Mouse (Mus musculus) midbrain, embryonic 10.5 days (tissue): ENCODE data around the gene Tenm4. TPM values are rescaled to one million over a fixed set of nuclear protein-coding genes. Genes with fewer than 3 reads are reported as not detected.
"Not testable (repeated sequence)": the region's sequence is repeated elsewhere in the genome, so short reads cannot be mapped to it uniquely, and the experiment has no call there.

Experiments
- DNase-seq: peaks from one replicate; pipeline ENCODE4 v3.0.0-alpha.2; 2017; ENCODE audit warnings: low spot score
- H3K27ac ChIP-seq: fragments of 300-500 bp; sonication (generic); replicated peaks from 2 replicates; pipeline ENCODE4 v1.5.1; 2016; ENCODE audit warnings: mild to moderate bottlenecking
- H3K27me3 ChIP-seq: fragments of 300-500 bp; sonication (generic); 2 replicates; pipeline ENCODE4 v1.6.1; 2016; ENCODE audit warnings: low read depth, mild to moderate bottlenecking; ENCODE audit not compliant: poor library complexity, severe bottlenecking
- H3K36me3 ChIP-seq: fragments of 300-500 bp; sonication (generic); 2 replicates; pipeline ENCODE4 v1.6.1; 2016; ENCODE audit warnings: mild to moderate bottlenecking, moderate library complexity
- H3K4me1 ChIP-seq: fragments of 300-500 bp; sonication (generic); 2 replicates; pipeline ENCODE4 v1.6.1; 2016
- H3K4me3 ChIP-seq: fragments of 300-500 bp; sonication (generic); 2 replicates; pipeline ENCODE4 v1.5.1; 2016; ENCODE audit warnings: mild to moderate bottlenecking, moderate library complexity
- H3K9me3 ChIP-seq: fragments of 300-500 bp; sonication (generic); replicated peaks from 2 replicates; pipeline ENCODE4 v1.6.1; 2016; ENCODE audit warnings: mild to moderate bottlenecking
- WGBS: fragments of 180-500 bp; shearing (Covaris S2); methylation state at CpG from one replicate; pipeline ENCODE4 v1.1.7; 2016; 5-methylcytosine and 5-hydroxymethylcytosine counted together
- polyA plus RNA-seq: library from polyadenylated mRNA; unstranded; fragments of >200 nt; fragmentation: Nextera tagmentation; extraction: Ambion mirVana; gene quantifications from 2 replicates; pipeline ENCODE4 v1.2.1, GENCODE M21; 2016

The Tenm4 gene
- polyA plus RNA-seq, 1 experiment from 2014 or later, result 27.4 TPM

DNA sequence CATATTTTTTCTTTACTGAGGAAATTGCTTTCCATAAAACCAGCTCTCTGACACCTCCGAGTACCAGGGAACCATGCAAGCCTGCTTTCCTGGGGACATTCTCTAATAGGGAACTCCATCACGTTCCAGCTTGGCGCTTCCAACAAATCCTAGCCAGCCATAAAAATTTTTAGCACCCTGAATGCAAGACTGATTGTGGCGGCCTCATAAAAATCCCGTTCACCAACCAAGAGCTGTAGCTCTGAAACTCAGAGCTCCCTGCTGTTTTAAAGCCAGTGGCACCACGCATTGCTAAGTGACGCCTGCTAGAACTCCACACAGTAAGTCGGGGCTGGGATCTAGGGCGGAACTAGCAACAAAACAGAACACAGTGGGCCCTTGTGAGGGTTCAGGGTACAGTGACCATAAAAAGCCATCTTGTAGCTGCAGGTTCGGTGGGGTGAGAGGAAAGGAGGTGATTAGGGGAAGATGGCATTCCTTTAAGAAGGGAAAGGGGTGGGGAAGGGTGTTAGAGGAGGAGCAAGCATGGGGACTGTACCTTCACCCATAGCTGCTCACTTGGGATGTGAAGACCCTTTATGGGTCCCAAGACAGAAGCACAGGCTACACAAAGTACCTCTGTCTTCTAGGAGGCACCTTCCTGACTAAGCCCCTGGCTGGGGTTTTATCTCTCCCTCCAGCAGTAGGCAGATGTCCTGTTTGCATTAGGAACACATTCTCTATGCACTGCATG is 439.0 kb downstream of the Tenm4 start:
- 64% methylated on average over 10 of the region's 10 CpGs for WGBS
- no peak for DNase-seq
- Histone ChIP-seq H3K27ac (no peak overlapping the region), H3K9me3 (no peaks in the 10 kb centered on the region), H3K4me1 (0 out of 2 replicates have a peak, but pooled peaks cover 6% of the 10 kb centered on the region), H3K36me3 (no peaks in the 10 kb centered on the region), H3K4me3 (no peak overlapping the region), H3K27me3 (no peaks in the 10 kb centered on the region)

DNA sequence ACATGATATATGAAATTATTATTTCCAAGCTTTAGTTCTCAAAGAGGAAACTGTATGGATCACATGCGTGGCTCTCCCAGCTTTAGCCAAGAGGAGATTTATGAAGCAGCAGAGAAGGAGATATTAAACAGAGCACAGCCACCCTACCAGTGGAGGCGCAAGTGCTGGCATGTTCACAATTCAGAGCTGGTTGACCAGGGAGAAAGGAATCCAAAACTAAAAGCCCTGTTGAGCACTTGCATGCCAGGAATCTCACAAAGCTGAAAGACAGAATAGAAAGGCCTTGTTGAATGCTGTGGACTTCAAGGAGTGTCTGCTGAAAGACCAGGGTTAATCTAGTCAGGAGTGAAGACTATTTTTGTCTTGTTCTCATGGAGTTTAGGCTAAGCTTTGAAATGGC is 446.3 kb downstream of the Tenm4 start:
- H3K36me3 ChIP-seq, result no peaks in the 10 kb centered on the region
- no peak for DNase-seq
- no peak overlapping the region for H3K4me3 ChIP-seq
- no peaks in the 10 kb centered on the region for H3K27me3 ChIP-seq
- peaks cover 3% of the 10 kb centered on the region for H3K4me1 ChIP-seq
- H3K9me3 ChIP-seq, result no peaks in the 10 kb centered on the region
- 93% methylated on average over 2 of the region's 2 CpGs for WGBS
- no peak overlapping the region for H3K27ac ChIP-seq

GRCm38 (mm10) chr7:96619930-96620472 is 449.0 kb downstream of the Tenm4 start:
- no peaks in the 10 kb centered on the region for H3K27me3 ChIP-seq
- no peaks in the 10 kb centered on the region for H3K36me3 ChIP-seq
- 87% methylated on average over 4 of the region's 4 CpGs for WGBS
- H3K9me3 ChIP-seq, result no peaks in the 10 kb centered on the region
- H3K4me1 ChIP-seq, result peaks cover 3% of the 10 kb centered on the region
- no peak overlapping the region for H3K27ac ChIP-seq
- no peak for DNase-seq
- no peak overlapping the region for H3K4me3 ChIP-seq

DNA sequence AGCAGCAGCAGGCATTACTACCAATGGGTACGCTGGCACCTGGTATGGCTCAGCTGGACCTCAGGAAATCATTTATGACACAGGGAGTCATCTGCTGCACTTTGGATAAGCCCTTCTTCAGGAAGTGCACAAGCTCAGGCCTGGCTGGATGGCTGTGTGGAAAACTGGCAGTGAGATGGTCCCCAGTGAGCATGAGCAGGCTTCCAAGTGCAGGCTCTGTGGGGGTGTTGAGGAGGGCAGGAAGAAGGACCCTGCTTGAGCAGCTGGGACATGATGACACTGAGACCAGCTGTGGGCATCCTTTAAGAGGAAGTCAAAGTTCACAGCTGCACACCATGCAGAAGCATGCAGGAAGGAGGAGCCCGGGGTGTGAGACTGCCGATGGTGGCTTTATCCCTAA is 455.3 kb downstream of the Tenm4 start:
- H3K9me3 ChIP-seq, result no peaks in the 10 kb centered on the region
- no peak overlapping the region for H3K27ac ChIP-seq
- peaks cover 8% of the 10 kb centered on the region; the same call in 1 of the 2 replicates for H3K4me1 ChIP-seq
- no peaks in the 10 kb centered on the region for H3K36me3 ChIP-seq
- peaks cover 27% of the 10 kb centered on the region for H3K27me3 ChIP-seq
- no peak overlapping the region for H3K4me3 ChIP-seq
- 81% methylated on average over 3 of the region's 3 CpGs for WGBS
- DNase-seq, result no peak

GRCm38 (mm10) chr7:96630551-96630950 is 459.5 kb downstream of the Tenm4 start:
- WGBS, result 95% methylated on average over 9 of the region's 9 CpGs
- H3K36me3 ChIP-seq, H3K4me1 ChIP-seq: not testable (repeated sequence)

GRCm38 (mm10) chr7:96633008-96633407 is 462.0 kb downstream of the Tenm4 start:
- Histone ChIP-seq H3K4me1 (peaks cover 11% of the 10 kb centered on the region), H3K27me3 (peaks cover 40% of the 10 kb centered on the region), H3K9me3 (no peaks in the 10 kb centered on the region; the same call in 1 of the 2 replicates), H3K4me3 (no peak overlapping the region), H3K27ac (no peak overlapping the region), H3K36me3 (no peaks in the 10 kb centered on the region)
- WGBS, result 77% methylated on average over 1 of the region's 1 CpGs
- no peak for DNase-seq

More at GRCm38 (mm10) chr7:96630551-96630950, 459.5 kb downstream of the Tenm4 start:
- not testable (repeated sequence) for DNase-seq, H3K9me3 ChIP-seq, H3K4me3 ChIP-seq, H3K27ac ChIP-seq
- peaks cover 44% of the 10 kb centered on the region for H3K27me3 ChIP-seq

DNA sequence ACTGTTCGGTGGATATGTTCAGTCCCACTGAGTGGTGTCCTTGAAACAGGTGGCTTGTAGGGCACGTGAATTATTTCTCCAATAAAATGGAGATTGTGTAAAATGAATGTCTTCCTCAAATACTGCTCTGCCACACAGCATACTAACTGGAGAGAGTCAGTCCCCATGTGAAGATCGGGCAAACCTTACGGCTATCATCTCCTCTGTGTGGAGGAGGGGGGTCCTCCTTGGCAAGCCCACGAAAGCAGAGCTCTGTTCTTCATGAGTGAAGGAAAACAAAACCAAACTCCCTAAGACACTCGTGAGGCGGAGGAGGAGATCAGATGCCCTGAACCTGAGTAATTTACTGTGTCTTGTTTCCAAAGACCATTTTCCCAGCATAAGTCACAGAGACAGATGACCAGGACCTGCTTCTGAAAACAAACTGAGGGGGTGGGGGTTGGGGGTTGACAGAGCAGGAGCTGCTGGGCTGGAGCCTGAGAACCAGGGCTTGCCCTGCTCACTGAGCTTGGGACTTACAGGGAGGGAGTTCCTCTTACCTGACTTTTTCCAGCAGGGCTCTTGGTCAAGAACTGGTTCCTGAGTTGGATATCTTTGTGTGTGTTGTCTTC is 464.9 kb downstream of the Tenm4 start:
- no peak for DNase-seq
- no peak overlapping the region for H3K27ac ChIP-seq
- peaks cover 48% of the 10 kb centered on the region for H3K27me3 ChIP-seq
- H3K36me3 ChIP-seq, result no peaks in the 10 kb centered on the region
- peaks cover 11% of the 10 kb centered on the region for H3K4me1 ChIP-seq
- no peak overlapping the region for H3K4me3 ChIP-seq
- H3K9me3 ChIP-seq, result no peaks in the 10 kb centered on the region; the same call in 1 of the 2 replicates
- 53% methylated on average over 7 of the region's 7 CpGs for WGBS

GRCm38 (mm10) chr7:96643461-96644204 is 472.6 kb downstream of the Tenm4 start:
- DNase-seq, result peak; percentile 92
- peak overlapping the region; percentile 87 for H3K27ac ChIP-seq
- H3K36me3 ChIP-seq, result no peaks in the 10 kb centered on the region
- H3K27me3 ChIP-seq, result peaks cover 88% of the 10 kb centered on the region
- WGBS, result under 1% methylated on average over 27 of the region's 27 CpGs
- no peaks in the 10 kb centered on the region for H3K9me3 ChIP-seq
- peaks cover 63% of the 10 kb centered on the region for H3K4me1 ChIP-seq
- peak overlapping the region; percentile 62 for H3K4me3 ChIP-seq

DNA sequence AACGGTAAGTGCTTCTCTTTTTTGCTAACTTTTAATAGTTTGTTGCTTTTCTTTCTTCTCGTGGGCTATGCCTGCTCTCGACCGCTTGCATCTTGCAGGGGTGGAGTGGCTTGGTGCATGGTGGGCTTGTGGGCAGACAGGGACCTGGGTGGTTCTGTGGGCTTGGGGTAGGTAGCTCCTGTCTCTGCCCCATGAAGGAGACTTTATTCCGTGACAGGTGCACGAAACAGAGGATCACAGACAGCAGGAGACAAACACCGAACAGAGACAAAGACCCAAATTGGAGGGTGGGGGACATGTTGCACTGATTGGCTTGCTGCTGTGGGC is 473.1 kb downstream of the Tenm4 start:
- H3K27me3 ChIP-seq, result peaks cover 88% of the 10 kb centered on the region
- H3K4me1 ChIP-seq, result peaks cover 68% of the 10 kb centered on the region
- H3K36me3 ChIP-seq, result no peaks in the 10 kb centered on the region
- WGBS, result 3% methylated on average over 7 of the region's 7 CpGs
- peak overlapping the region; percentile 62 for H3K4me3 ChIP-seq
- H3K27ac ChIP-seq, result peak overlapping the region; percentile 87
- no peak for DNase-seq
- no peaks in the 10 kb centered on the region for H3K9me3 ChIP-seq

- DNase-seq, result peak; percentile 64
- H3K4me3 ChIP-seq, result peak overlapping the region; percentile 29
- WGBS, result 3% methylated on average over 4 of the region's 4 CpGs
- peaks cover 92% of the 10 kb centered on the region for H3K27me3 ChIP-seq
- no peaks in the 10 kb centered on the region for H3K36me3 ChIP-seq
- no peaks in the 10 kb centered on the region for H3K9me3 ChIP-seq
- H3K4me1 ChIP-seq, result peaks cover 100% of the 10 kb centered on the region
- H3K27ac ChIP-seq, result peak overlapping the region; percentile 76
Observed at GRCm38 (mm10) chr7:96647657-96648056, 476.6 kb downstream of the Tenm4 start.

- WGBS, result 42% methylated on average over 2 of the region's 2 CpGs
- peak overlapping the region; percentile 76 for H3K27ac ChIP-seq
- no peak for DNase-seq
- H3K9me3 ChIP-seq, result no peaks in the 10 kb centered on the region
- H3K4me3 ChIP-seq, result no peak overlapping the region
- no peaks in the 10 kb centered on the region for H3K36me3 ChIP-seq
- peaks cover 99% of the 10 kb centered on the region for H3K4me1 ChIP-seq
- peaks cover 95% of the 10 kb centered on the region for H3K27me3 ChIP-seq
Observed at GRCm38 (mm10) chr7:96648606-96649005, 477.6 kb downstream of the Tenm4 start.

DNA sequence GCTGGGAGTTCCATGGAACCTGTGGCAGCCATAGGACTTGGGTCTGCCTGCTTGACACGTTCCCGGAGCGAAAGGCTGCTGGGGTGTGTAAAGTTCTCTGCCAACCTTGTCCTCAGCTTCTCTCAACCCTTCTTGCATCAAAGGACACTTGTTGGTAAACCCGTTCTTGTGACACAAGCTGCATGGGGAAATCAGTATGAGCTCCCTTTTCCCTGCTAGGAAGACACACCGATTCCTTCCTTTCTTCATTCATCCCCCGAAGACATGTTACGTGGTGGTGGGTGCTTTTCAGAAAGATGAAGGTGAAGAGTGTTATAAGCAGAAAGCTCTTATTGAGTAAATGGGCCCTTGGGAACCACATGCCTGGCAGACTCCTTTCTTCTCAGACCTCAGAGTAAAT is 478.1 kb downstream of the Tenm4 start:
- H3K4me3 ChIP-seq, result no peak overlapping the region
- DNase-seq, result no peak
- peaks cover 99% of the 10 kb centered on the region for H3K27me3 ChIP-seq
- H3K9me3 ChIP-seq, result no peaks in the 10 kb centered on the region
- no peak overlapping the region; the same call in 1 of the 2 replicates for H3K27ac ChIP-seq
- no peaks in the 10 kb centered on the region for H3K36me3 ChIP-seq
- WGBS, result 74% methylated on average over 7 of the region's 7 CpGs
- H3K4me1 ChIP-seq, result peaks cover 99% of the 10 kb centered on the region
